Mouse (Mus musculus): ENCODE measurements around the gene Mov10. TPM values are rescaled to one million over a fixed set of nuclear protein-coding genes. Genes with fewer than 3 reads are reported as not detected.

The Mov10 gene
- total and polyA plus RNA-seq, 2 experiments from 2014 or later = 8.9 to 11.6 TPM

- WGBS = 2% methylated on average over 20 of the region's 20 CpGs
- H3K36me3 ChIP-seq (ENCODE audit: insufficient read depth, low read length) = no peaks in the 10 kb centered on the region
- H3K9me3 ChIP-seq (ENCODE audit: low read length) = no peaks in the 10 kb centered on the region
- H3K27me3 ChIP-seq (ENCODE audit: insufficient read depth, low read length) = peaks cover 49% of the 10 kb centered on the region
- H3K4me1 ChIP-seq (ENCODE audit: insufficient read depth, low read length) = peaks cover 5% of the 10 kb centered on the region; the same call in 1 of the 2 replicates
- no peak for ATAC-seq
- H3K4me3 ChIP-seq (ENCODE audit: low read length) = peak overlapping the region; percentile 32
- H3K9ac ChIP-seq (replicated peaks; ENCODE audit: low read length) = no peak overlapping the region
- H3K4me2 ChIP-seq (ENCODE audit: low read depth, low read length) = peak overlapping the region; percentile 56
- no peak overlapping the region for H3K27ac ChIP-seq
- TF ChIP-seq CTCF (IDR thresholded peaks at IDR 0.05; ENCODE audit: low read depth) = peak; percentile 71
- peak; percentile 76 for DNase-seq (ENCODE audit: low spot score)
Measured at GRCm38 (mm10) chr3:104777342-104777741, 41.0 kb downstream of the Mov10 start.

- no peaks in the 10 kb centered on the region for H3K4me1 ChIP-seq (ENCODE audit: insufficient read depth, low read length)
- no peak overlapping the region for H3K27ac ChIP-seq
- peaks cover 21% of the 10 kb centered on the region for H3K27me3 ChIP-seq (ENCODE audit: insufficient read depth, low read length)
- no peak overlapping the region for H3K9ac ChIP-seq (replicated peaks; ENCODE audit: low read length)
- no peak overlapping the region for H3K4me2 ChIP-seq (ENCODE audit: low read depth, low read length)
- no peak for DNase-seq (ENCODE audit: low spot score)
- WGBS = 82% methylated on average over 7 of the region's 7 CpGs
- no peaks in the 10 kb centered on the region for H3K9me3 ChIP-seq (ENCODE audit: low read length)
- TF ChIP-seq CTCF (IDR thresholded peaks at IDR 0.05; ENCODE audit: low read depth) = no peak
- H3K4me3 ChIP-seq (ENCODE audit: low read length) = no peak overlapping the region
- no peak for ATAC-seq
- no peaks in the 10 kb centered on the region for H3K36me3 ChIP-seq (ENCODE audit: insufficient read depth, low read length)
Measured at GRCm38 (mm10) chr3:104773301-104773700, 45.1 kb downstream of the Mov10 start.

GRCm38 (mm10) chr3:104771460-104771859 is 46.9 kb downstream of the Mov10 start:
- Histone ChIP-seq H3K27me3 (ENCODE audit: insufficient read depth, low read length) (peaks cover 9% of the 10 kb centered on the region), H3K4me3 (ENCODE audit: low read length) (no peak overlapping the region), H3K27ac (no peak overlapping the region), H3K9me3 (ENCODE audit: low read length) (no peaks in the 10 kb centered on the region), H3K9ac (replicated peaks; ENCODE audit: low read length) (no peak overlapping the region), H3K4me2 (ENCODE audit: low read depth, low read length) (no peak overlapping the region), H3K4me1 (ENCODE audit: insufficient read depth, low read length) (no peaks in the 10 kb centered on the region), H3K36me3 (ENCODE audit: insufficient read depth, low read length) (no peaks in the 10 kb centered on the region)
- 70% methylated on average over 6 of the region's 6 CpGs for WGBS
- DNase-seq (ENCODE audit: low spot score) = no peak
- no peak for ATAC-seq
- no peak for TF ChIP-seq CTCF (IDR thresholded peaks at IDR 0.05; ENCODE audit: low read depth)

- no peaks in the 10 kb centered on the region for H3K36me3 ChIP-seq (ENCODE audit: insufficient read depth, low read length)
- H3K9me3 ChIP-seq (ENCODE audit: low read length) = no peaks in the 10 kb centered on the region
- DNase-seq (ENCODE audit: low spot score) (no peak), ATAC-seq (no peak)
- WGBS = 79% methylated on average over 3 of the region's 3 CpGs
- H3K27ac ChIP-seq = no peak overlapping the region
- peaks cover 4% of the 10 kb centered on the region for H3K27me3 ChIP-seq (ENCODE audit: insufficient read depth, low read length)
- H3K9ac ChIP-seq (replicated peaks; ENCODE audit: low read length) = no peak overlapping the region
- H3K4me2 ChIP-seq (ENCODE audit: low read depth, low read length) = no peak overlapping the region
- H3K4me3 ChIP-seq (ENCODE audit: low read length) = no peak overlapping the region
- H3K4me1 ChIP-seq (ENCODE audit: insufficient read depth, low read length) = no peaks in the 10 kb centered on the region
- no peak for TF ChIP-seq CTCF (IDR thresholded peaks at IDR 0.05; ENCODE audit: low read depth)
Measured at GRCm38 (mm10) chr3:104770918-104771317, 47.4 kb downstream of the Mov10 start.

GRCm38 (mm10) chr3:104770035-104770434 is 48.3 kb downstream of the Mov10 start:
- Histone ChIP-seq H3K4me2 (ENCODE audit: low read depth, low read length) (no peak overlapping the region), H3K4me3 (ENCODE audit: low read length) (no peak overlapping the region), H3K27ac (no peak overlapping the region), H3K9ac (replicated peaks; ENCODE audit: low read length) (no peak overlapping the region), H3K27me3 (ENCODE audit: insufficient read depth, low read length) (no peaks in the 10 kb centered on the region), H3K9me3 (ENCODE audit: low read length) (no peaks in the 10 kb centered on the region), H3K36me3 (ENCODE audit: insufficient read depth, low read length) (no peaks in the 10 kb centered on the region), H3K4me1 (ENCODE audit: insufficient read depth, low read length) (no peaks in the 10 kb centered on the region)
- ATAC-seq (no peak), DNase-seq (ENCODE audit: low spot score) (peak; percentile 46)
- 57% methylated on average over 10 of the region's 10 CpGs for WGBS
- TF ChIP-seq CTCF (IDR thresholded peaks at IDR 0.05; ENCODE audit: low read depth) = peak; percentile 71

- Histone ChIP-seq H3K9me3 (ENCODE audit: low read length) (no peaks in the 10 kb centered on the region), H3K4me1 (ENCODE audit: insufficient read depth, low read length) (no peaks in the 10 kb centered on the region), H3K36me3 (ENCODE audit: insufficient read depth, low read length) (no peaks in the 10 kb centered on the region), H3K27me3 (ENCODE audit: insufficient read depth, low read length) (no peaks in the 10 kb centered on the region), H3K4me2 (ENCODE audit: low read depth, low read length) (no peak overlapping the region), H3K4me3 (ENCODE audit: low read length) (no peak overlapping the region), H3K27ac (no peak overlapping the region), H3K9ac (replicated peaks; ENCODE audit: low read length) (no peak overlapping the region)
- no peak for TF ChIP-seq CTCF (IDR thresholded peaks at IDR 0.05; ENCODE audit: low read depth)
- no peak for DNase-seq (ENCODE audit: low spot score)
- 16% methylated on average over 3 of the region's 3 CpGs for WGBS
- no peak for ATAC-seq
Measured at GRCm38 (mm10) chr3:104769135-104769534, 49.2 kb downstream of the Mov10 start.

- H3K4me3 ChIP-seq (ENCODE audit: low read length) = no peak overlapping the region
- H3K27me3 ChIP-seq (ENCODE audit: insufficient read depth, low read length) = no peaks in the 10 kb centered on the region
- H3K9me3 ChIP-seq (ENCODE audit: low read length) = no peaks in the 10 kb centered on the region
- H3K9ac ChIP-seq (replicated peaks; ENCODE audit: low read length) = no peak overlapping the region
- 73% methylated on average over 4 of the region's 4 CpGs for WGBS
- no peak overlapping the region for H3K4me2 ChIP-seq (ENCODE audit: low read depth, low read length)
- ATAC-seq (no peak), DNase-seq (ENCODE audit: low spot score) (no peak)
- no peaks in the 10 kb centered on the region for H3K4me1 ChIP-seq (ENCODE audit: insufficient read depth, low read length)
- H3K36me3 ChIP-seq (ENCODE audit: insufficient read depth, low read length) = no peaks in the 10 kb centered on the region
- no peak for TF ChIP-seq CTCF (IDR thresholded peaks at IDR 0.05; ENCODE audit: low read depth)
- no peak overlapping the region for H3K27ac ChIP-seq
Measured at GRCm38 (mm10) chr3:104767716-104768115, 50.6 kb downstream of the Mov10 start.

All from hindbrain, postnatal 0 days (tissue).